Mouse (Mus musculus): Measurements from ENCODE around the gene Gpha2. TPM values are rescaled to one million over a fixed set of nuclear protein-coding genes. Genes with fewer than 3 reads are reported as not detected.

Gpha2 gene
- total and polyA plus RNA-seq, 3 experiments = not detected

Other genes with a start within 250 kb of the Gpha2 start
Only the 20 nearest of the 29 such genes appear.
- 8.7 and 10.8 TPM in 2 replicates for gene Tm7sf2, start 158.0 kb upstream of the Gpha2 start, total RNA-seq (2012; rRNA removed)
- 8.8 and 11.7 TPM in 2 replicates for gene Tm7sf2, start 158.0 kb upstream of the Gpha2 start, total RNA-seq (2014; rRNA removed)
- 7.9 and 15.1 TPM in 2 replicates for gene Tm7sf2, start 158.0 kb upstream of the Gpha2 start, polyA plus RNA-seq (2012; ENCODE audit: insufficient read length, low read depth)
- gene Vps51, start 149.1 kb upstream of the Gpha2 start, total RNA-seq (2012; rRNA removed) = 44.7 and 48.2 TPM in 2 replicates
- 37.0 and 37.7 TPM in 2 replicates for gene Vps51, start 149.1 kb upstream of the Gpha2 start, total RNA-seq (2014; rRNA removed)
- gene Vps51, start 149.1 kb upstream of the Gpha2 start, polyA plus RNA-seq (2012; ENCODE audit: insufficient read length, low read depth) = 44.1 and 51.2 TPM in 2 replicates
- not detected in 2 replicates for gene Tmem262, start 146.3 kb upstream of the Gpha2 start, total RNA-seq (2012; rRNA removed)
- not detected in 2 replicates for gene Tmem262, start 146.3 kb upstream of the Gpha2 start, total RNA-seq (2014; rRNA removed)
- gene Tmem262, start 146.3 kb upstream of the Gpha2 start, polyA plus RNA-seq (2012; ENCODE audit: insufficient read length, low read depth) = not detected in 2 replicates
- not detected in 2 replicates for gene Gm28374, start 144.1 kb upstream of the Gpha2 start, total RNA-seq (2012; rRNA removed)
- gene Gm28374, start 144.1 kb upstream of the Gpha2 start, total RNA-seq (2014; rRNA removed) = 0.40 and 0.42 TPM in 2 replicates
- 0.57 TPM in 1 of 2 replicates, not detected in the other for gene Gm28374, start 144.1 kb upstream of the Gpha2 start, polyA plus RNA-seq (2012; ENCODE audit: insufficient read length, low read depth)
- 26.8 and 29.4 TPM in 2 replicates for gene Zfpl1, start 141.4 kb upstream of the Gpha2 start, total RNA-seq (2012; rRNA removed)
- 23.1 and 26.1 TPM in 2 replicates for gene Zfpl1, start 141.4 kb upstream of the Gpha2 start, total RNA-seq (2014; rRNA removed)
- 30.5 and 40.9 TPM in 2 replicates for gene Zfpl1, start 141.4 kb upstream of the Gpha2 start, polyA plus RNA-seq (2012; ENCODE audit: insufficient read length, low read depth)
- 51.5 and 59.2 TPM in 2 replicates for gene Cdca5, start 141.4 kb upstream of the Gpha2 start, total RNA-seq (2012; rRNA removed)
- 62.7 and 67.8 TPM in 2 replicates for gene Cdca5, start 141.4 kb upstream of the Gpha2 start, total RNA-seq (2014; rRNA removed)
- 80.6 and 81.6 TPM in 2 replicates for gene Cdca5, start 141.4 kb upstream of the Gpha2 start, polyA plus RNA-seq (2012; ENCODE audit: insufficient read length, low read depth)
- 0.81 and 0.84 TPM in 2 replicates for gene AC131692.1, start 132.0 kb upstream of the Gpha2 start, total RNA-seq (2012; rRNA removed)
- gene AC131692.1, start 132.0 kb upstream of the Gpha2 start, total RNA-seq (2014; rRNA removed) = 0.42 and 0.74 TPM in 2 replicates
- gene AC131692.1, start 132.0 kb upstream of the Gpha2 start, polyA plus RNA-seq (2012; ENCODE audit: insufficient read length, low read depth) = 4.6 and 4.7 TPM in 2 replicates
- gene Naaladl1, start 120.6 kb upstream of the Gpha2 start, total RNA-seq (2012; rRNA removed) = 0.25 and 0.34 TPM in 2 replicates
- gene Naaladl1, start 120.6 kb upstream of the Gpha2 start, total RNA-seq (2014; rRNA removed) = 0.20 and 0.24 TPM in 2 replicates
- 1.1 and 1.9 TPM in 2 replicates for gene Naaladl1, start 120.6 kb upstream of the Gpha2 start, polyA plus RNA-seq (2012; ENCODE audit: insufficient read length, low read depth)
- 27.0 and 31.0 TPM in 2 replicates for gene Sac3d1, start 107.7 kb upstream of the Gpha2 start, total RNA-seq (2012; rRNA removed)
- 24.6 and 31.9 TPM in 2 replicates for gene Sac3d1, start 107.7 kb upstream of the Gpha2 start, total RNA-seq (2014; rRNA removed)
- gene Sac3d1, start 107.7 kb upstream of the Gpha2 start, polyA plus RNA-seq (2012; ENCODE audit: insufficient read length, low read depth) = 26.9 and 29.8 TPM in 2 replicates
- 15.6 and 17.4 TPM in 2 replicates for gene Snx15, start 98.1 kb upstream of the Gpha2 start, total RNA-seq (2012; rRNA removed)
- gene Snx15, start 98.1 kb upstream of the Gpha2 start, total RNA-seq (2014; rRNA removed) = 14.0 and 15.3 TPM in 2 replicates
- 14.4 and 15.7 TPM in 2 replicates for gene Snx15, start 98.1 kb upstream of the Gpha2 start, polyA plus RNA-seq (2012; ENCODE audit: insufficient read length, low read depth)
- not detected in 2 replicates for gene Batf2, start 85.4 kb upstream of the Gpha2 start, total RNA-seq (2012; rRNA removed)
- gene Batf2, start 85.4 kb upstream of the Gpha2 start, total RNA-seq (2014; rRNA removed) = not detected in 2 replicates
- gene Batf2, start 85.4 kb upstream of the Gpha2 start, polyA plus RNA-seq (2012; ENCODE audit: insufficient read length, low read depth) = not detected in 2 replicates
- 35.4 and 48.4 TPM in 2 replicates for gene Arl2, start 84.8 kb upstream of the Gpha2 start, total RNA-seq (2012; rRNA removed)
- gene Arl2, start 84.8 kb upstream of the Gpha2 start, total RNA-seq (2014; rRNA removed) = 23.9 and 27.9 TPM in 2 replicates
- 28.0 and 36.9 TPM in 2 replicates for gene Arl2, start 84.8 kb upstream of the Gpha2 start, polyA plus RNA-seq (2012; ENCODE audit: insufficient read length, low read depth)
- not detected in 2 replicates for gene Majin, start 42.0 kb upstream of the Gpha2 start, total RNA-seq (2012; rRNA removed)
- gene Majin, start 42.0 kb upstream of the Gpha2 start, total RNA-seq (2014; rRNA removed) = not detected in 2 replicates
- not detected in 2 replicates for gene Majin, start 42.0 kb upstream of the Gpha2 start, polyA plus RNA-seq (2012; ENCODE audit: insufficient read length, low read depth)
- 7.8 and 9.8 TPM in 2 replicates for gene Ppp2r5b, start 9.5 kb downstream of the Gpha2 start, total RNA-seq (2012; rRNA removed)
- gene Ppp2r5b, start 9.5 kb downstream of the Gpha2 start, total RNA-seq (2014; rRNA removed) = 2.8 and 3.0 TPM in 2 replicates
- 3.4 and 4.1 TPM in 2 replicates for gene Ppp2r5b, start 9.5 kb downstream of the Gpha2 start, polyA plus RNA-seq (2012; ENCODE audit: insufficient read length, low read depth)
- 9.5 and 10.0 TPM in 2 replicates for gene Atg2a, start 15.3 kb downstream of the Gpha2 start, total RNA-seq (2012; rRNA removed)
- gene Atg2a, start 15.3 kb downstream of the Gpha2 start, total RNA-seq (2014; rRNA removed) = 2.3 and 2.8 TPM in 2 replicates
- gene Atg2a, start 15.3 kb downstream of the Gpha2 start, polyA plus RNA-seq (2012; ENCODE audit: insufficient read length, low read depth) = 9.4 and 13.9 TPM in 2 replicates
- gene Ehd1, start 50.3 kb downstream of the Gpha2 start, total RNA-seq (2012; rRNA removed) = 231 and 400 TPM in 2 replicates
- 97.4 and 131 TPM in 2 replicates for gene Ehd1, start 50.3 kb downstream of the Gpha2 start, total RNA-seq (2014; rRNA removed)
- 245 and 301 TPM in 2 replicates for gene Ehd1, start 50.3 kb downstream of the Gpha2 start, polyA plus RNA-seq (2012; ENCODE audit: insufficient read length, low read depth)
- 4.1 and 4.2 TPM in 2 replicates for gene Cdc42bpg, start 80.1 kb downstream of the Gpha2 start, total RNA-seq (2012; rRNA removed)
- gene Cdc42bpg, start 80.1 kb downstream of the Gpha2 start, total RNA-seq (2014; rRNA removed) = 0.65 and 0.79 TPM in 2 replicates
- 2.3 and 2.6 TPM in 2 replicates for gene Cdc42bpg, start 80.1 kb downstream of the Gpha2 start, polyA plus RNA-seq (2012; ENCODE audit: insufficient read length, low read depth)
- gene Men1, start 108.6 kb downstream of the Gpha2 start, total RNA-seq (2012; rRNA removed) = 42.9 and 43.0 TPM in 2 replicates
- gene Men1, start 108.6 kb downstream of the Gpha2 start, total RNA-seq (2014; rRNA removed) = 23.5 and 24.9 TPM in 2 replicates
- 50.7 and 67.8 TPM in 2 replicates for gene Men1, start 108.6 kb downstream of the Gpha2 start, polyA plus RNA-seq (2012; ENCODE audit: insufficient read length, low read depth)
- 77.6 and 95.2 TPM in 2 replicates for gene Map4k2, start 114.8 kb downstream of the Gpha2 start, total RNA-seq (2012; rRNA removed)
- 55.5 and 56.7 TPM in 2 replicates for gene Map4k2, start 114.8 kb downstream of the Gpha2 start, total RNA-seq (2014; rRNA removed)
- 119 and 127 TPM in 2 replicates for gene Map4k2, start 114.8 kb downstream of the Gpha2 start, polyA plus RNA-seq (2012; ENCODE audit: insufficient read length, low read depth)
- 70.4 and 83.2 TPM in 2 replicates for gene Sf1, start 137.3 kb downstream of the Gpha2 start, total RNA-seq (2012; rRNA removed)
- 54.5 and 64.7 TPM in 2 replicates for gene Sf1, start 137.3 kb downstream of the Gpha2 start, total RNA-seq (2014; rRNA removed)
- 229 and 251 TPM in 2 replicates for gene Sf1, start 137.3 kb downstream of the Gpha2 start, polyA plus RNA-seq (2012; ENCODE audit: insufficient read length, low read depth)

All from CH12.LX (cell line).